Mouse (Mus musculus) neural tube, embryonic 10.5 days (tissue): ENCODE results near the gene Syt2.

Experiments used
- DNase-seq: peaks from one replicate; pipeline ENCODE4 v3.0.0-alpha.2; 2017; ENCODE audit warnings: low spot score; ENCODE audit errors: extremely low spot score

Gene Syt2

DNA sequence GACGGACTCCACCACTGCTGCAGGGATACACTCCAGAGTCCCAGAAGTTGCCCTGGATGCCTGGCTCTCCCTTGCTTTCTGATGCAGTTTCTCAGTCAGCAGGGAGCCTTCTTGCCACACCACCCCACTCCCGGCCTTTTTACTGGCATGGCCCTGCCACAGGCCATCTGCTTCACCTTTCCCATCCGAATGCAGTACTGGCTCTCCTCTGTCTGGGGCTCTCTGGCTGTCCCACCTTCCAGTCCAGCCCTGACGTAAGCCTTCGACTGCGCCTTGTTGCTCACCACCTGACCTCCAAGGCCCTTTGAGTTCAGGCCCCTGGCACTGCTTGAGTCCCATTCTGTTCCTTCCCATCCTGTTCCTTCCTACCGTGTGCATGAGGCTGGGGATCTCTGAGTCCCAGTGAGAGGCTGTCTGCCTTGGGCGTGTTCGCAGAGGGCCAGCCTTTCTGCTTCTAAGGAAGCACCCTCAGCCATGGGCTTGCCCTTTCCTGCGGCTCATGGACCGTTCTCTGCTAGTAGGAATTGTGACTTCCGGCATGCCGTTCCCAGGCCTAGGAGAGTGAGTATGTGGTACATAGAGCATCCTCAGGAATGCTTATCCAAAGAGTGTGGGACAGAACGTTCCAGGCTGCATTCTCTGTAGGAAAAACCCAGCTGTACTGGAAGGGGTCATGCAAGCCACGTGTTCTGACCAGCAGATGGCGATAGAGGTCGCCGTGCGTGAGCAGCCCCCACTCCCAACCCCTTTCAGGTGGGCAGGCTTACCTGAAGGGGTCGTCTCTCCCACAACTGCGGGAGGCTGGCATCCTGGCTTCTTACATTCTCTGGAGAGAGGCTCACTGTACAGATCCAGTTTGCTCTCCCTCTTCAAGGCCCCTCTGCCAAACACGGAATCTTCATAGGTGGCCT lies 58.2 kb downstream of the Syt2 start:
- DNase-seq: peak; percentile 65

DNA sequence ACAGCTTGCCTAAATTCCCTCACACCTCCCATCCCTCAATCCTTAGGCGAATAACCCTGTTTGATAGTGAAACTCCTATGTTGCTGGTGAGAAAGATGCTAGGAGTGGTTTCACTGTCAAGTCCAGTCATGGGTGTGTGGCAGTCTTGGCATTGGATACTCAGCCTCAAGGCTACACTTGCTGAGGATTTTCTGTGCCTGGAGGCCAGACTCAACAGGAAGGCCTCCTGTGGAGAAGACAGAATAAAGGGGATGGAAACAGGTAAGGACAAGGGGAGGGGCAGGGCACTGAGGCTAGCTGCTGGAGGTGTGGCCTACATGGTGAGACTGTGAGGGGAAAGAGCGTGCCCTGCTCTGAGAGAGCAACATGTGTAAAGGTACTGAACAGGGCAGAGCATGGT lies 60.1 kb downstream of the Syt2 start:
- no peak for DNase-seq

DNA sequence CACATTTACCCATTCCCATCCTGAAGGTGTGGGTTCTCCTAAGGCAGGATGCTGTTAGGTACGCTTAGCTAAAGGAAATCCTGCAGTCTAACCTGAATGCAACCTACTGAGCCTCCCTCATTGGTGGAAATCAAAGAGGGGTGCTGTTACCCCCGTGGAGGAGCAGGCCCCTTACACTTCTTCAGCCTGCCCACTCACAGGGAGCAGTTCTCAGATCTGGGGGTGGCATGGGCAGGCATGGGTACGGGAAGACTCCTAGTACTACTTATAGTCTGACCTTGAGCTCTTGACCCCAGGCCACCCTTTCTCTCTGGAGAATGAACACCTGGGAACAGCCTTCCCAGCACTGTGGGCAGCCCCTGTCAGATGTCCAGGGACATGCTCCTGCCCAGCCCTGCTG lies 61.0 kb downstream of the Syt2 start:
- DNase-seq: no peak

DNA sequence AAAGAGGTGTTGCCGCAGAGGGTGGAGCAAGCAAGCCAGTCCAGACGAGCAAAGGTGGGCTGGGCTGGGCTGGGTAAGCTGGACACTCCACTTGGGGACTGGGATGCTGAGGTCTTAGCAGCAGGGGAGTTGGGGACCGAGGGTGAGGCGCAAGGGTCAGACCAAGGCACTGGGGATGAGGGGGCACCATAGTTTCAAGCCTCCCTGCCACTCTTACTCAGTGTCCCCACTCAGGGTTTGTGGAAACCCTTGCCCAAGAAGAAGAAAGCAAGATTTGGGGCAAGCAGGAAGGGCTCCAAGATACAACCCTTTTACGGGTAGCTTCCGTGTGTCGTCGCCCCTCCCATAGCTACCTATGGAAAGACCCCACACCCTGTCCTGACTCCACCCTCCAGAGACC lies 61.8 kb downstream of the Syt2 start:
- DNase-seq: no peak

DNA sequence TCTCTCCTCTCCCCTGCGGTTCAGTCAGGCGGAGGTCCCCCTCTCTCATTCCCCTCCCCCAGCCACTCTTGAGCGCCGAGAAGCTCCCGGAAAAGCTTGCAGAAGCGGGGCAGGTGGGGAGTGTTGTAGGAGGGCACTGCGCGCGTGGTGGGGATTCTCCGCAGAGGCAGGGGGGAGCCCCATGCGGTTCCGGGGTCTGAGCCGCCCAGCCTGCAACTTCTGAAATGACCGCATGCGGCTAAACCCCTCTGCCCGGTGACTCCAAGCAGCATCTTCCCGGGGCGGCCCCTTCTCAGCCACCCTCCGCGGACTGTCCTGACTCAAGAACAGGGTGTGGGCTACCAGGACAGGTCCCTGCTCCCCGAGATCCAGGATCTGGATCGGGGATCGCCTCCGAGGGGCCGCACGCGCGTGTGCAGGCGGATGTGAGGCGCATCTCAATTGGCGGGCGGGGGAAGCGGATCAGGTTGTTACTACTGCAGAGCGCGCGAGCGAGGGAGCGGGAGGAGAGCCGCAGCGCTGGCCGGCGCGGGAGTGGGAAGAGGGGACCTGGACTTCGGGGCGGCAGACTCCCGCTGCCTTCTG lies 62.4 kb downstream of the Syt2 start:
- peak; percentile 74 for DNase-seq

DNA sequence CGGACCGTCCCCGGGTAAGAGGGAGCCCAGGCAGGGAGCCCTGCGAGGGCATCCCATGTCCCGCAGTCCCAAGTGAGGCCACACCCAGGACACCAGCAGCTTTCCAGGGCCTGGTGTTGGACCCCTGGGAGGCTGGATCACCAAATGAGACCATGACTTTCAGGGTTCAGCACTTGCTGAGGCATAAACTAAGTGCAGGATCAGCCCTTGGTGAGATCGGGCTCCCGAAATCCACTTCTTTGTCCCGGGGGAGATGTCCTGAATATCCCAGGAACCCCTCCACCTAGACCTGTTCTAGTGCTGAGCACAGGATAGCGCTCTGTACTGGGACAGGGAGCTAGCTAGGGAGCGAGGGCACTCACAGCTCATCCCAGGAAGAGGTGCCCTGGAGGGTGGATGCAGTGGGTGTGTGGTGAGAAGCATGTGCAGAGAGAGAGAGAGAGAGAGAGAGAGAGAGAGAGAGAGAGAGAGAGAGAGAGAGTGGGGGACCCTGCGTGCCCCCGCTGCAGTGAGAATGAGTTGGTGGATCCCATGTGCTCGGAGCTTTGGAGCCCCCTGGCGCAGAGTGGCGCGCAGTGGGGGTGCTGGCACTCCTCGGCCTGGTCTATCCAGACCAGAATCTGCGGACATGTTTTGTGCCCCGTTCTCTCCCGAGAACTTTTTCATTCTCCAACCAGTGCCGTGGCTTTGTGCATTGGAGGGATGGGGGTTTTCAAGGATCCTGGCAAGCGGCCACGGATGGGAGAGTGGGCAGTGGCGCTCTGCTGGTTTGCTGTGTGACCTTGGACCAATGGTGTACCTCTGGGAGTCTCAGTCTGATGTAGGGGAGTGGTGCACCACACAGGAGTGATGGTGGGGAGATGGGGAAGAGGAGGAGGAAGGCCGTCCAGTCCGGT lies 63.2 kb downstream of the Syt2 start:
- peak; percentile 26 for DNase-seq

DNA sequence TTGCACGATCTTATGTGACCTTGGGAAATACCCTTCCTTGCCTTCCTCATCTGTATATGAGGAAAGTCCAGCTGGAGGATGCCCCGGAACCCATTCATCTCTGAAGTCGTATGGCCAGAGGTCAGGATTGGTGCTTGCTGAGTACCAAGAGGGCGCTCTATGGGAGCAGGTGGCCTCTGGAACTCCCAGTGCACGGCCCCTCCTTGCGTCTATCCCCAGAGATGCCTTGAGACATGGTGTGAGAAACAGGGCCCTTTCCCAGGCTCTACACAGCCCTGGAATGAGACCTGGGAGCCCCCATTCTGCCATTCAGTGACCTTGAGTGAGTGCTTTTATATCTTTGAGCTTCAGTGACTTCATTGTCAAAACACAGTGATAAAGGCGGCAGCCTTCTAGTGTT lies 64.6 kb downstream of the Syt2 start:
- DNase-seq: peak; percentile 27

DNA sequence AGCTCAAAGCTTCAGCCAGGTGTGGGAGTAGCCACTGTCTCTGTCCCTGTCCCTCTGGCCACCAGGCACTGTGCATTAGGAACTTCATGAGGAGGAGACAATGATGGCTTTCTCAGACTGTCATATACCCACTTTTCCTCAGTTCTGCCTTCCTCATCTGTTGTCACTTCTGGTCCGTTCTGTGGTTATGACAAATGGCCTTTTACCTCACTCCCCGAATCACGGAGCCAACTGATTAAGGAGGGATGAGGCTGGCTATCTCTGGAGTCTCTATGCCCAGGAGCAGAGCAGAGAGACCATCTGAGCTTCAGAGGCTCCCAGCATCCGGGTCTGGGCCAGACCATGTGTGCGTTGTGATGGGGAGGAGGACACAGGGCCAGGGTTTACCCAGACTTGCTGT lies 65.2 kb downstream of the Syt2 start:
- DNase-seq: no peak

DNA sequence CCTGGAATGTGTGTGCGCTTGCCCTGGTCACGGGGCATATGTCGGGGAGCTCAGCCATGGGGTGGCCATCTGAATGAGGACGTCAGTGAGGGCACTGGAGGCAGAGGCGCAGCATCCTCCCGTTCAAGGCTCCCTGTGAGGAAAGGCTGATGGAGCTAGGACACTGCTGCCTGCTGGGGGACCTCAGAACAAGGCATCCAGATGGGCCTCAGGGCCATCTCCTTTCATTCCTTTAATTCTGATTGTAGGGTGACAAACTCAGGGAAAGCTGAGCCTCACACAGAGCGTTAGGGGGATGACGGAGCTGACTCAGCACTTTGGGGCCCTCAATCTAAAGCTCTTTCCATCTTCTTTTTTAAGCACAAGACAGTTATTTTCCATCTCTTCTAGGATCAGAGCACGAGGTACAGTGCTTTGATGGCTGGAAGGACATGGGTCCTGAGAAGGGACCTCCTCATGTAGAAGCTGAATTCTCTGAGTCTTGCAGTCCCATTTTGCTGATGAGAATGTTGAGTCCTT lies 66.4 kb downstream of the Syt2 start:
- no peak for DNase-seq

DNA sequence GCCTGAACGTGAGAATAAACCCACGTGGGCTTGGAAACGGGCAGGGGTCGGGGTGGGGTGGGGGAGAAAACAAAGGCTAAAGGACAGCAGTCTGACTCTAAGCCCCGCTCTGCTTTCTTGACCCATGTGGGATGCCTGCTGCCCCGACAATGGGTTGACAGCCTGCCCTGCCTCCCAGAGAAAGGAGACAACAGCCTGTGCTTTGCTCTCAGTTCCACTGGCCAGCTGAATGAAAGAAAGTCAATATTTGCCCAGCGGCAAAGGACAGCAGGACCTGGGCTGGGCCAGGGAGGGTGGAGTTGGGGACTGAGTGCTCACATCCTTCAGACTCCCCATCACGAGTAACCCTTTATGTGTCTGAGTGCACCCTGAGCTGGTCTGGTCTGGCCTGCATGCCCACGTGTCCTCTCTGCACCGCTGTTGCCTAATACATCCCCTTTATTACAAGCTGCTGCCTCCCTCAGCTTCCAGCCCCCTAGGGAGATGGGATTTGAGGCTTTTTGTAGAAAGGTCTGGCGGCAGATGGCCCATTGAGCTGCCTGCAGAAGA lies 67.0 kb downstream of the Syt2 start:
- DNase-seq: peak; percentile 55

DNA sequence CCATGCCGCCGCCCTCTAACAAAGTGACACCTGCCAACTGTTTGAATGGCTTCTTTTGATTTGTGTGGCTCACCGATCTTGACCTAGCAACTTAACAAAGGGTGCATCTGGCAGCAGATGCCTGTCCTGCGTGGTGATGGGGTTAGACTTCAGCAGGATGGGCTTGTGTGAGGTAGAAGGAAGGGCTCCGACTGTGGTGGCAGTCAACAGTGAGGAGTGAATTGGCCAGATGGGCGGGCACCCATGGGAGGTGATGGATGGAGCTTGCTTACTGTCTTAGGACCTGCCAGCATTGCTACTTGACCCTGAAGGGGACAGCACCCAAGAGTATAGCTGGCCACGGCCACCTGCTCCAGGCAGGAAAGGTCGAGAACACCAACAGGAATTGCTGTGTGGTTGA lies 67.7 kb downstream of the Syt2 start:
- DNase-seq: no peak

DNA sequence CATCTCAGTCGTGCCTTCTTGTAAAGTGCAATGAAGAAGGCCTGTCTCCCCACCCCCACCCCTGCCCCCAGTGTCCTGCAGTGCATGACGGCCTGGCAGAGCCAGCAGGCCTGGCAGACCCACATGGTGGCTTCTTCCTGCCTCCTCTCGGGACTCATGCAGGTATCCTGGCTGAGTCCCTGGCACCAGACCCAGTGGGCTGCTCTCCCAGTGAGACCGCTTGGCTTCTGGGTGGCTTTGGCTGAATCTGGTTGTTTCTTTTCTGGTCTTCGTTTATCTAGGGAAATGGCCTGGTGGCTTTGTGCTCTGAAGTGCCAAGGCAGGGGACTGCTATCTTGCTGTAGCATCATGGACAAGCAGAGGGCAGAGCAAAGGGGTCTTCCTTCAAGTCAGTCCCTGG lies 68.6 kb downstream of the Syt2 start:
- DNase-seq: no peak

DNA sequence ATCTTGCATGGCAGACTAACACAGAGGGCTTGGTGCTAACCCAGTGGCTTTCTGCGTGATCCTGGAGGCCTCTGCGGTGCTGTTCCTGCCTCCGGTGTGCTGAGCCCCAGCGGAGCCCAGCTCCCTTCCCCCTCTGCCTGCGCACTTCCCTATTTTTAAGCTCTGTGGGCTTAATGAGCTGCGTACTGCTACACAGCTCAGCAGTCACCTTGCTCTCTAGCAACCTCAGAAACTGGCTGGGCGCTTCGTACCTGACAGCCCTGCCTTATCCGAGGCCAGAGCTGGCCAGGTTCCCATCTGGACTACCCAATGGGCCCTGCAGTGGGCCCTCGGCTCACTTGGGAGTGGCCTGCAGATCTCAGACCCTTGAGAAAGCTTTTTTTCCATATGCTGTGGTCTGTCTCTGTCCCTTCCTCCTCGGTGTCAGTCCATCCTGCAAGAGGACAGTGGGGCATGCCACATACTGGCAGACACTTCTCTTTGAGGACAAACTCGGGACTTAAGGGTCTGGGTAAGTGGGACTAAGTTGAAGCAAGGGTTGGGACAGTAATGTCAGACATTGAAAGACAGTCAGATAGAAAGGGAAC lies 73.3 kb downstream of the Syt2 start:
- DNase-seq: no peak

DNA sequence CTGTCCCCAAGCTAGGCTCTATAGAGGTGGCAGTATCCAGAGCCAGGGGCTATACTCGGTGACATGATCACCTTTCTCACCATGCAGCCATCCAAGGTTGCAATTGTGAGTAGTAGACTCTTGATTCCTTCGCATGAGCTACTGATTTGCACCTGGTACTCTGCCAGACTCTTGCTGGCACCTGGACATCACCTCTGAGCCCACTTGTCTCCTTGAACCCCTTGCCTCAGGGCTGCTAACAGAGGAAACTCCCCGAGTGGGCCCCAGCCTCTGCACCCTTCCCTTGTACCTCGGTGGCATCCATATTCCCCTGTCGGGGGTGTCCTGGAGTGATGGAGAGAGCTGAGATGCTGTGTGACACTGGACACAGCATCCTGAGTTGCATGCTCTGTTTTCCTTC lies 75.0 kb downstream of the Syt2 start:
- DNase-seq: no peak

DNA sequence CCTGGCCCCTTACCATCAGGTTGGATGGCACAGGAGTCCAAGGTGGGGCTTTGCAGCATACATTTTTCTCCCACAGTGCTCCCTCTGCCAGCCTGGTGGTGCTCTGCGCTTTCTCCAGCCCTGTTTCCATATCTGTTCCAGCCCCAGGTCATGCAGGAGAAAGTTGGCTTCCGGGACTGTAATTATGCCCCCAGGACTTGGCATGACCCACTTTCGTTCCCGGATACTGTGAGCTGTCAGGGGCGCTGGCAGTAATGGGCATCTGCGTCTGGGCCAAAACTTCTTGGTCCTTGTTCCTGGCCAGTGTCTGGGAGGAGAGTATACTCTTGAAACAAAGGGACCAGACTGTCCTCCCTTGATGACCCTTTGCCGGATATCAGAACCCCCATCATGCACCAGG lies 76.4 kb downstream of the Syt2 start:
- DNase-seq: no peak

DNA sequence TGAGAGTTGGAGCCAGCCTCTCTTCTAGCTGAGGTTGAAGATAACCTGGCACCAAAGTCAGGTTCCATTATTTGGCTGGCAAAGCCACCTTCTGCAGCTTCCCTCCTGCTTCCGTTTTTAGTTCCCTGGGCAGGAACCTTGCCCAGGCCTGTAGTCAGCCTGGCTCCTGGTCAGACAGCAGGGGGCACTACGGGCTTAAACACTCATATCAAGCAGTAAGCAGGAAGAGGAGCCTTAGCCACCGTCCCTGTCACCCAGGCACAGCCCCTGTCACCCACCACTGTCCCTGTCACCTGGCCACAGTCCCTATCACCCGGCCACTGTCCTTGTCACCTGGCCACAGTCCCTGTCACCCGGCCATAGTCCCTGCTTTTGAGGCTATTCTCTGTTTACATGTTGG lies 78.8 kb downstream of the Syt2 start:
- no peak for DNase-seq

DNA sequence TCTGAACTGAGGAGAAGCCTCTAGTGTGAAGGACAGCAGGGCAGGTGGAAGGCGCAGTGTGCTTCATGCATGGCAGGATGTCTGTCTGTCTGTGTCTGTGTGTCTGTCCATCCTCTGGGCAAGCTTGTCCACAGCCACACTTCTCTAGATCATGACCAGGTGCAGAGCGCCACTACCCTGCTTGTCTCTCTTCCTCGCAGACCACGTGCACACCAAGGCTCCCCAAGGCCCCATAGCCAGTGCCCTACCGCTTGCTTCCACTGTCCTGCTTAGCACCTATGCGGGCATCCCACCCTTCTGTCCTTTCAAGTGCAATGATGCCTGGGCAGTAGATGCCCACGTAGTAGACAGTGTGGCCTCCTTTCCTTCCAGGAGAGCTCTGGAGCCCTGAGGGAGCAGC lies 80.0 kb downstream of the Syt2 start:
- no peak for DNase-seq

DNA sequence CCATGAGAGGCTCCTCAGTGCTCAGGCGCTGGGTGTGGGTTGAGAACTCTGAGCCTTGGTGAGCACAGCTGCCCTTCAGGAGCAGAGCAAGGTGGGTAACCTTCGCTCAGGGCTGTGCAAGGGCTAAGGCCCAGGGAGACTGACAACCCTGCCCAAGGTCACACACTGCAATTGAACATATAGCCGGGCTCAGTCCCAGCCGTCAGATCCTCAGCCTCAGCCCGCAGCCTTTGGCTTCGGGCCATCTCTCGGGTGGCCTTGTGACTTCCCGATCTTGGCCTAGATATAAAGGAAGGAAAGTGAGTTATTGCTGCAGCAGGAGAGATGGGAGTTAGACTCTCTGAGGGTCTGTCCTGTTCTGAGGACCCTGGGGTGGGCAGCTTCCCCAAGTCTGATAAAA lies 80.8 kb downstream of the Syt2 start:
- no peak for DNase-seq

DNA sequence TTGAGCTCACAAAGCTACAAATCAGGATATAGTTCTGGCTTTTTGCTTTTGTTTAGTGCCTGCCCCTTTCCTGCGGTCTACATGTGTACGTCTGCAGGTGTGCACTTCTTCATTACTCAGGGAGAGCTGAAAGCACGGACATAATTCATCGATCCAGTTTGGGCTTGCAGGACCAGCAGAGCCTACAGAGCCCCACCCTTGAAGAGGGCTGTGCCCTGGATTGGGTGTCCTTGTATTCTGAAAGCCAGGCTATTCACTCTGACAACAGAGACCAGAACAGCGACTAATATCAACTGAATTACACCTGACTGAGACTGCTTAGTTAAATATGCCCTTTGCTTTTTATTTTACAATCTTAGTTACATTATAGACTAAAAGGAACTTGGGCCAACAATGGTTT lies 87.2 kb downstream of the Syt2 start:
- no peak for DNase-seq

DNA sequence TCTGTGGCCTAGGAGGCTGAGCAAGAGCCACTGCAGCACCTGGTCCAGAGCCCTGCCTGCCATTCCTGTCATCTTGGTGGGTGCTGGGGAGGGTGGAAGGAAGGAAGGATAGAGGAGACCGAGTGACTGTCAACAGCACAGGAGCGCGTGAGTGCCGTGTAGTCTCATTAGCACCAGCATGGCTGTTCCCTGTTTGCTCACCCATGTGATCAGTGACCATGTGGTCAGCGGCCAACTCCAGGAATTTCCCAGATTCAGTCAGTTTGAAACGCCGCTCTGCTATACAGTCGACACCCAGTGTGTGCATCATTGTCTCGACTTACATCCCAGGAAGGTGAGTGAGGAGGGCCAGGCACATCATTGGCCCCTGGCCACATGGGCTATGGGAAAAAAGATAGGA lies 91.0 kb downstream of the Syt2 start:
- DNase-seq: no peak

DNA sequence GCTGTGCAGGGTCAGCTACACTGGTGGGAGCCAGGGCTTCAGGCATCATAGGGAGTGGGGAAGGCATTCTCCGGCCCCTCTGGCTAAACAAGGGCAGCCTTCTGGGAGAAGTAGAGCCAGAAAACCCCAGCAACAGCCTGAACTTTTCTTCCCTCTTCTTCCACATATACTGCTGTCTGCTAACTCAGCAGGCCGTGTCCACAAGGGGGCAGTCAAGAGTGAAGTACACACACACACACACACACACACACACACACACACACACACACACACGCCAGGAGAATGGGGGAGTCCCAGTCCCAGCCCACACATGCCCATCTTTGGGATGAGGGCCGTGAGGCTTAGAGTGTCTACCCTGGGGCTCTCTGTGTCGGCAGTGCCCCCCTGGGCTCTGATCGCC lies 95.0 kb downstream of the Syt2 start:
- no peak for DNase-seq
